Mouse (Mus musculus) embryonic facial prominence, embryonic 13.5 days (tissue): Measurements from ENCODE around the gene Atxn1. TPM values are rescaled to one million over a fixed set of nuclear protein-coding genes. Genes with fewer than 3 reads are reported as not detected.

Experiments used
- ATAC-seq: fragments of 200-750 bp; cut with Nextera tagmentation; 2 replicates; pipeline ENCODE4 v1.8.0; 2017; ENCODE audit warnings: low read depth; ENCODE audit not compliant: insufficient number of reproducible peaks, insufficient read depth, low FRiP score, low TSS enrichment
- H3K27ac ChIP-seq: fragments of 300-500 bp; sonication (generic); 2 replicates; pipeline ENCODE4 v1.5.1; 2015; ENCODE audit warnings: moderate library complexity, mild to moderate bottlenecking, inconsistent platforms
- H3K27me3 ChIP-seq: fragments of 300-500 bp; sonication (generic); 2 replicates; pipeline ENCODE4 v1.6.1; 2015; ENCODE audit warnings: mild to moderate bottlenecking, inconsistent platforms
- H3K36me3 ChIP-seq: fragments of 300-500 bp; sonication (generic); 2 replicates; pipeline ENCODE4 v1.6.1; 2015; ENCODE audit warnings: mild to moderate bottlenecking, inconsistent platforms
- H3K4me1 ChIP-seq: fragments of 300-500 bp; sonication (generic); 2 replicates; pipeline ENCODE4 v1.6.1; 2015; ENCODE audit warnings: inconsistent platforms
- H3K4me2 ChIP-seq: fragments of 300-500 bp; sonication (generic); 2 replicates; pipeline ENCODE4 v1.6.1; 2015; ENCODE audit warnings: moderate library complexity, mild to moderate bottlenecking, inconsistent platforms
- H3K4me3 ChIP-seq: fragments of 300-500 bp; sonication (generic); 2 replicates; pipeline ENCODE4 v1.5.1; 2015; ENCODE audit warnings: mild to moderate bottlenecking, inconsistent platforms
- H3K9ac ChIP-seq: fragments of 300-500 bp; sonication (generic); 2 replicates; pipeline ENCODE4 v1.6.1; 2015; ENCODE audit warnings: mild to moderate bottlenecking, inconsistent platforms
- H3K9me3 ChIP-seq: fragments of 300-500 bp; sonication (generic); 2 replicates; pipeline ENCODE4 v1.6.1; 2016; ENCODE audit warnings: inconsistent platforms
- WGBS: fragments of 180-500 bp; shearing (Covaris S2); methylation state at CpG from one replicate; pipeline ENCODE4 v1.1.7; 2015; ENCODE audit warnings: mixed read lengths; 5-methylcytosine and 5-hydroxymethylcytosine counted together
- polyA plus RNA-seq: library from polyadenylated mRNA; unstranded; fragments of >200 nt; fragmentation: Nextera tagmentation; extraction: Ambion mirVana; gene quantifications from 2 replicates; pipeline ENCODE4 v1.2.1, GENCODE M21; 2015

Gene Atxn1
- polyA plus RNA-seq, 1 experiment from 2014 or later = 5.5 TPM

- no peak overlapping the region for H3K4me2 ChIP-seq
- no peak overlapping the region for H3K27ac ChIP-seq
- no peaks in the 10 kb centered on the region for H3K9me3 ChIP-seq
- 68% methylated on average over 5 of the region's 5 CpGs for WGBS
- no peak overlapping the region for H3K4me3 ChIP-seq
- no peak for ATAC-seq
- 0 out of 2 replicates have a peak, but pooled peaks cover 3% of the 10 kb centered on the region for H3K4me1 ChIP-seq
- H3K27me3 ChIP-seq = no peaks in the 10 kb centered on the region
- H3K36me3 ChIP-seq = no peaks in the 10 kb centered on the region
- H3K9ac ChIP-seq = no peak overlapping the region
Measured at GRCm38 (mm10) chr13:45854531-45854930, 110.3 kb downstream of the Atxn1 start.

GRCm38 (mm10) chr13:45853691-45854090 lies 111.1 kb downstream of the Atxn1 start:
- Histone ChIP-seq H3K4me2 (no peak overlapping the region), H3K9me3 (no peaks in the 10 kb centered on the region), H3K36me3 (no peaks in the 10 kb centered on the region), H3K27ac (no peak overlapping the region), H3K4me1 (0 out of 2 replicates have a peak, but pooled peaks cover 3% of the 10 kb centered on the region), H3K27me3 (no peaks in the 10 kb centered on the region), H3K4me3 (no peak overlapping the region), H3K9ac (no peak overlapping the region)
- WGBS = 60% methylated on average over 6 of the region's 6 CpGs
- ATAC-seq = no peak

- no peak overlapping the region for H3K4me3 ChIP-seq
- H3K9me3 ChIP-seq = no peaks in the 10 kb centered on the region
- H3K9ac ChIP-seq = no peak overlapping the region
- 0 out of 2 replicates have a peak, but pooled peaks cover 3% of the 10 kb centered on the region for H3K4me1 ChIP-seq
- WGBS = 69% methylated on average over 2 of the region's 2 CpGs
- H3K36me3 ChIP-seq = no peaks in the 10 kb centered on the region
- no peaks in the 10 kb centered on the region for H3K27me3 ChIP-seq
- ATAC-seq = no peak
- no peak overlapping the region for H3K27ac ChIP-seq
- H3K4me2 ChIP-seq = no peak overlapping the region
Measured at GRCm38 (mm10) chr13:45852288-45852687, 112.5 kb downstream of the Atxn1 start.

- H3K27ac ChIP-seq = no peak overlapping the region
- 75% methylated on average over 2 of the region's 2 CpGs for WGBS
- no peaks in the 10 kb centered on the region for H3K36me3 ChIP-seq
- no peak for ATAC-seq
- H3K4me3 ChIP-seq = no peak overlapping the region
- 0 out of 2 replicates have a peak, but pooled peaks cover 3% of the 10 kb centered on the region for H3K4me1 ChIP-seq
- no peak overlapping the region for H3K9ac ChIP-seq
- H3K9me3 ChIP-seq = no peaks in the 10 kb centered on the region
- H3K27me3 ChIP-seq = no peaks in the 10 kb centered on the region
- H3K4me2 ChIP-seq = no peak overlapping the region
Measured at GRCm38 (mm10) chr13:45851746-45852145, 113.1 kb downstream of the Atxn1 start.

GRCm38 (mm10) chr13:45851156-45851555 lies 113.7 kb downstream of the Atxn1 start:
- H3K9ac ChIP-seq = no peak overlapping the region
- H3K27ac ChIP-seq = no peak overlapping the region
- H3K36me3 ChIP-seq = no peaks in the 10 kb centered on the region
- 63% methylated on average over 4 of the region's 4 CpGs for WGBS
- H3K4me3 ChIP-seq = no peak overlapping the region
- no peak for ATAC-seq
- H3K9me3 ChIP-seq = no peaks in the 10 kb centered on the region
- H3K4me2 ChIP-seq = no peak overlapping the region
- H3K27me3 ChIP-seq = no peaks in the 10 kb centered on the region
- H3K4me1 ChIP-seq = 0 out of 2 replicates have a peak, but pooled peaks cover 3% of the 10 kb centered on the region

GRCm38 (mm10) chr13:45850181-45850974 lies 114.4 kb downstream of the Atxn1 start:
- 87% methylated on average over 5 of the region's 5 CpGs for WGBS

GRCm38 (mm10) chr13:45849145-45850023 lies 115.4 kb downstream of the Atxn1 start:
- Histone ChIP-seq H3K27me3 (no peaks in the 10 kb centered on the region), H3K4me1 (0 out of 2 replicates have a peak, but pooled peaks cover 3% of the 10 kb centered on the region), H3K4me2 (no peak overlapping the region), H3K4me3 (no peak overlapping the region), H3K9me3 (no peaks in the 10 kb centered on the region), H3K27ac (no peak overlapping the region), H3K36me3 (no peaks in the 10 kb centered on the region), H3K9ac (no peak overlapping the region)
- no peak for ATAC-seq
- WGBS = 88% methylated on average over 7 of the region's 7 CpGs

More at GRCm38 (mm10) chr13:45850181-45850974, 114.4 kb downstream of the Atxn1 start:
- no peak for ATAC-seq
- no peak overlapping the region for H3K27ac ChIP-seq
- H3K4me2 ChIP-seq = no peak overlapping the region
- no peaks in the 10 kb centered on the region for H3K27me3 ChIP-seq
- H3K9ac ChIP-seq = no peak overlapping the region
- no peaks in the 10 kb centered on the region for H3K9me3 ChIP-seq
- H3K4me3 ChIP-seq = no peak overlapping the region
- H3K36me3 ChIP-seq = no peaks in the 10 kb centered on the region
- H3K4me1 ChIP-seq = 0 out of 2 replicates have a peak, but pooled peaks cover 3% of the 10 kb centered on the region

GRCm38 (mm10) chr13:45842511-45843055 lies 122.2 kb downstream of the Atxn1 start:
- H3K4me1 ChIP-seq = 0 out of 2 replicates have a peak, but pooled peaks cover 3% of the 10 kb centered on the region
- no peak overlapping the region for H3K27ac ChIP-seq
- no peaks in the 10 kb centered on the region for H3K9me3 ChIP-seq
- 68% methylated on average over 5 of the region's 5 CpGs for WGBS
- no peak overlapping the region for H3K4me3 ChIP-seq
- H3K27me3 ChIP-seq = no peaks in the 10 kb centered on the region
- H3K9ac ChIP-seq = no peak overlapping the region
- no peak overlapping the region for H3K4me2 ChIP-seq
- no peaks in the 10 kb centered on the region for H3K36me3 ChIP-seq
- no peak for ATAC-seq

- H3K27me3 ChIP-seq = no peaks in the 10 kb centered on the region
- ATAC-seq = no peak
- 0 out of 2 replicates have a peak, but pooled peaks cover 3% of the 10 kb centered on the region for H3K4me1 ChIP-seq
- H3K27ac ChIP-seq = no peak overlapping the region
- no peak overlapping the region for H3K9ac ChIP-seq
- H3K36me3 ChIP-seq = 0 out of 2 replicates have a peak, but pooled peaks cover under 1% of the 10 kb centered on the region
- H3K4me3 ChIP-seq = no peak overlapping the region
- no peak overlapping the region for H3K4me2 ChIP-seq
- 68% methylated on average over 7 of the region's 7 CpGs for WGBS
- H3K9me3 ChIP-seq = no peaks in the 10 kb centered on the region
Measured at GRCm38 (mm10) chr13:45839901-45840300, 124.9 kb downstream of the Atxn1 start.

GRCm38 (mm10) chr13:45837609-45838220 lies 127.1 kb downstream of the Atxn1 start:
- no peak overlapping the region for H3K27ac ChIP-seq
- H3K4me1 ChIP-seq = 0 out of 2 replicates have a peak, but pooled peaks cover 1% of the 10 kb centered on the region
- no peaks in the 10 kb centered on the region for H3K27me3 ChIP-seq
- WGBS = 79% methylated on average over 8 of the region's 8 CpGs
- H3K4me3 ChIP-seq = no peak overlapping the region
- 0 out of 2 replicates have a peak, but pooled peaks cover 5% of the 10 kb centered on the region for H3K9me3 ChIP-seq
- no peak for ATAC-seq
- no peak overlapping the region for H3K4me2 ChIP-seq
- no peak overlapping the region for H3K9ac ChIP-seq
- 0 out of 2 replicates have a peak, but pooled peaks cover 2% of the 10 kb centered on the region for H3K36me3 ChIP-seq
